Mouse (Mus musculus) heart, adult 2 months (tissue): Measurements from ENCODE around the gene Camk2d.

ENCODE experiments used
- EP300 ChIP-seq: fragments of 200-500 bp; IDR thresholded peaks from 2 replicates; pipeline ENCODE4 v1.6.1; 2011; ENCODE audit warnings: low read depth, low read length, control low read depth; ENCODE audit not compliant: insufficient read depth
- POLR2A ChIP-seq: fragments of 200-500 bp; IDR thresholded peaks from 2 replicates; pipeline ENCODE4 v1.6.1; 2011; ENCODE audit warnings: mild to moderate bottlenecking, low read depth, low read length, control low read depth; ENCODE audit not compliant: insufficient read depth

GRCm38 (mm10) chr3:126622509-126622908, 26.4 kb downstream of the Camk2d start:
- no peak for TF ChIP-seq POLR2A
- no peak for TF ChIP-seq EP300
